Mouse (Mus musculus): Measurements from ENCODE around the gene Ryk. TPM values are rescaled to one million over a fixed set of nuclear protein-coding genes. Genes with fewer than 3 reads are reported as not detected.

Gene Ryk
- polyA plus RNA-seq, 1 experiment from 2014 or later = 19.7 TPM

GRCm38 (mm10) chr9:102942221-102942620, 107.5 kb downstream of the Ryk start:
- ATAC-seq (ENCODE audit: low FRiP score, low read depth) = no peak
- WGBS = 76% methylated on average over 4 of the region's 4 CpGs
- Histone ChIP-seq H3K27me3 (replicated peaks) (no peaks in the 10 kb centered on the region), H3K36me3 (no peaks in the 10 kb centered on the region), H3K4me3 (no peak overlapping the region), H3K9me3 (no peaks in the 10 kb centered on the region), H3K9ac (no peak overlapping the region), H3K4me1 (no peaks in the 10 kb centered on the region), H3K27ac (no peak overlapping the region), H3K4me2 (replicated peaks) (no peak overlapping the region)

- Histone ChIP-seq H3K9me3 (no peaks in the 10 kb centered on the region), H3K9ac (no peak overlapping the region), H3K4me3 (no peak overlapping the region), H3K4me1 (no peaks in the 10 kb centered on the region), H3K36me3 (no peaks in the 10 kb centered on the region), H3K27ac (no peak overlapping the region), H3K27me3 (replicated peaks) (no peaks in the 10 kb centered on the region), H3K4me2 (replicated peaks) (no peak overlapping the region)
- ATAC-seq (ENCODE audit: low FRiP score, low read depth) = no peak
- 88% methylated on average over 9 of the region's 9 CpGs for WGBS
These were observed 110.2 kb downstream of the Ryk start for GRCm38 (mm10) chr9:102944891-102945290.

GRCm38 (mm10) chr9:102946469-102947015, 111.8 kb downstream of the Ryk start:
- Histone ChIP-seq H3K9ac (no peak overlapping the region), H3K4me1 (no peaks in the 10 kb centered on the region), H3K27ac (no peak overlapping the region), H3K27me3 (replicated peaks) (no peaks in the 10 kb centered on the region), H3K9me3 (no peaks in the 10 kb centered on the region), H3K4me2 (replicated peaks) (no peak overlapping the region), H3K4me3 (no peak overlapping the region), H3K36me3 (no peaks in the 10 kb centered on the region)
- ATAC-seq (ENCODE audit: low FRiP score, low read depth) = no peak
- 85% methylated on average over 12 of the region's 12 CpGs for WGBS

DNA sequence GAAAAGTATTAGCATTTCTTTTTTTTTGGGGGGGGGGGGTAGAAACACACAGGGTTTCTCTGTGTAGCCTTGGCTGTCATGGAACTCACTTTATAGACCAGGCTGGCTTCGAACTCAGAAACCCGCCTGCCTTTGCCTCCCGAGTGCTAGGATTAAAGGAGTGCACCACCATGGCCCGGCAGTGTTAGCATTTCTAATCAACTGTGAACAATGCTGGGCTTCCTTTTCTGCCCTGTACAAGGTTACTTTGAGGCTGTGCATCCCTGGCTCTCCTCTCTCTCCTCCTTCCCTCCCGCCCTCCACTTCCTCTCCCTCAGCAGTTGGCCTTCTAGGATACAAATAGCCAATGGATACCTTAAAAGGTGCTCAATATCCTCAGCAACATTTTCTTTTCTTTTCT, 114.0 kb downstream of the Ryk start:
- ATAC-seq (ENCODE audit: low FRiP score, low read depth) = no peak
- no peaks in the 10 kb centered on the region for H3K36me3 ChIP-seq
- WGBS = 80% methylated on average over 5 of the region's 5 CpGs
- no peak overlapping the region for H3K9ac ChIP-seq
- H3K4me1 ChIP-seq = no peaks in the 10 kb centered on the region
- H3K4me2 ChIP-seq (replicated peaks) = no peak overlapping the region
- H3K27me3 ChIP-seq (replicated peaks) = no peaks in the 10 kb centered on the region
- H3K4me3 ChIP-seq = no peak overlapping the region
- H3K9me3 ChIP-seq = no peaks in the 10 kb centered on the region
- no peak overlapping the region for H3K27ac ChIP-seq

DNA sequence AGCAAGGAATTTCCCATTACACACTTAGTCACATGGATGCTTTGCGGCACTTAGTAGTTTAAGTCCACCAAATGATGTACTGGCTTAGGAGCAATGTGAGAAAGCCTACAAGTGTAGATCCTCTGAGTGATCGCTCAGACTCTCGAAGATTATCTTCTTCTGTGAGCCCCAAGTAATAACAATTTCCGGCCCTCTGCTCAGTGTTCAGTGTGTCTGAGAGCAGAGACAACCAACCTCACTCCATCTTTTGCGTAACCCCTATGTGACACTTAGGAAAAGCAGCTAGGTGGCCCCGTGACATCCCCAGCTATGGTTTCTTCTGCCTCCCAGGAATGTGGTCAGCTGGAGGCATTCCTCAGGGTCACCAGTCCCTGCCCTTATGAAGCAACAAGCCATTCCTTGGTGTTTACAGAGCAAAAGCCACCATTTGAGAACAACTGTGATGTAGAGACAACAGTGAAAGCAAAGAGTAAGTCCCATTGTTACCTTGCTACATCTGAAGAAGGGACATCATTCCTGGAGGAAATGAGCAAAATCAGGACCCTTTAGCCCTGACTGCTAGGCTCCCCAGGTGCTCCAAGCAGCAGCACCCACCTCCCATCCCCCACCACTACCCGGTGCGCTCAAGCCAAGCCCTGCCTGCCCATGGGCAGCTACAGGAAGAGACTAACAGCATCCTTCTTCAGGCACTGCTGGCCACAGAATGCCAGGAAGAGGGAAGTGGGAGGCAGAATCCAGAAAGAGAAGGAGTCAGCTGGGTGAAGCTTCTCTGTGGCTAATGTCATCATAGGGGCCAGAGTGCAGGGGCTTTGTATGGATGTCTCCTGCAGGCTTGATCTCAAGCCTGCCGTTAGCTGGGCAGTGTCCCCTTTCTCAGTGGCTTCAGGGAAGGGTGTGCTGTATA, 116.6 kb downstream of the Ryk start:
- Histone ChIP-seq H3K4me1 (no peaks in the 10 kb centered on the region), H3K9me3 (no peaks in the 10 kb centered on the region), H3K9ac (no peak overlapping the region), H3K4me2 (replicated peaks) (no peak overlapping the region), H3K27me3 (replicated peaks) (no peaks in the 10 kb centered on the region), H3K27ac (no peak overlapping the region), H3K4me3 (no peak overlapping the region), H3K36me3 (no peaks in the 10 kb centered on the region)
- WGBS = 90% methylated on average over 9 of the region's 9 CpGs
- ATAC-seq (ENCODE audit: low FRiP score, low read depth) = no peak

- ATAC-seq (ENCODE audit: low FRiP score, low read depth) = no peak
- Histone ChIP-seq H3K36me3 (no peaks in the 10 kb centered on the region), H3K9ac (no peak overlapping the region), H3K4me2 (replicated peaks) (no peak overlapping the region), H3K27ac (no peak overlapping the region), H3K9me3 (no peaks in the 10 kb centered on the region), H3K27me3 (replicated peaks) (no peaks in the 10 kb centered on the region), H3K4me1 (0 out of 2 replicates have a peak, but pooled peaks cover under 1% of the 10 kb centered on the region), H3K4me3 (no peak overlapping the region)
- 91% methylated on average over 3 of the region's 3 CpGs for WGBS
These were observed 121.1 kb downstream of the Ryk start for GRCm38 (mm10) chr9:102955866-102956265.

Other genes starting within 250 kb of the Ryk start
- 177 and 194 TPM in 2 replicates for gene Anapc13, start 208.6 kb upstream of the Ryk start, polyA plus RNA-seq (2016; fragmentation: Nextera tagmentation; extraction: Ambion mirVana)
- gene Cep63, start 208.4 kb upstream of the Ryk start, polyA plus RNA-seq (2016; fragmentation: Nextera tagmentation; extraction: Ambion mirVana) = 47.2 and 53.9 TPM in 2 replicates
- 115 and 129 TPM in 2 replicates for gene Amotl2, start 118.2 kb upstream of the Ryk start, polyA plus RNA-seq (2016; fragmentation: Nextera tagmentation; extraction: Ambion mirVana)
- 0.69 and 0.86 TPM in 2 replicates for gene Slco2a1, start 153.8 kb downstream of the Ryk start, polyA plus RNA-seq (2016; fragmentation: Nextera tagmentation; extraction: Ambion mirVana)

Measured in neural tube, embryonic 12.5 days (tissue).